ENCODE assay signal across 20 mouse cellular contexts in genomic region chr2:33032391-33033062, GRCm38 (mm10). TPM values are rescaled to one million over a fixed set of nuclear protein-coding genes. Genes with fewer than 3 reads are reported as not detected.
DNase-seq lines count a peak whose midpoint lies in the region; TF ChIP-seq lines count a peak whose summit lies in the region.
"Had no signal": no experiment of that assay in that cellular context is flagged by ENCODE, and none has a peak within 500 bp of the region (broad histone marks: within the 10 kb centered on the region; RNA-seq: fewer than 3 reads in every experiment).

No protein-coding gene starts in this region.

- H3K4me3 ChIP-seq in myocyte, result no peak overlapping the region
- H3K4me3 ChIP-seq: forebrain, embryonic 10.5 days; limb, embryonic 10.5 days; liver, embryonic 15.5 days; lung, embryonic 15.5 days; neural tube, embryonic 15.5 days had no signal

- H3K4me2 ChIP-seq in myocyte (ENCODE audit: low read depth), result no peak overlapping the region
- H3K4me2 ChIP-seq: hindbrain, embryonic 14.5 days; liver, embryonic 15.5 days; lung, embryonic 15.5 days; neural tube, embryonic 15.5 days had no signal

- no peaks in the 10 kb centered on the region for H3K27me3 ChIP-seq in myocyte (ENCODE audit: control insufficient read depth, insufficient read depth, insufficient read length)
- H3K27me3 ChIP-seq: liver, embryonic 15.5 days; lung, embryonic 15.5 days; neural tube, embryonic 15.5 days had no signal

- TF ChIP-seq POLR2A in myocyte (IDR thresholded peaks at IDR 0.05; ENCODE audit: insufficient read length, low read depth), result no peak

- H3K79me2 ChIP-seq in myocyte (ENCODE audit: control insufficient read depth, insufficient read depth), result no peaks in the 10 kb centered on the region

- no peak overlapping the region for H3ac ChIP-seq in myocyte (ENCODE audit: control insufficient read depth, insufficient read length)

- H3K36me3 ChIP-seq in myocyte (ENCODE audit: control insufficient read depth, insufficient read depth), result no peaks in the 10 kb centered on the region
- H3K36me3 ChIP-seq: forebrain, embryonic 10.5 days; limb, embryonic 10.5 days; liver, embryonic 15.5 days; lung, embryonic 15.5 days had no signal

- peak; percentile 41 for DNase-seq in CD4-positive helper T cell, adult 2 months (ENCODE audit: low read depth, low spot score)
- DNase-seq in CD4-positive, CD25-positive, alpha-beta regulatory T cell, adult 2 months (ENCODE audit: low read depth, low spot score), result peak; percentile 33
- DNase-seq in thymus, postnatal 25 days, result peak; percentile 54
- DNase-seq in right cerebral cortex, postnatal 14 days, result no peak
- no peak for DNase-seq in frontal cortex, postnatal 36 days (ENCODE audit: low spot score in 2 of 2)
- DNase-seq in adrenal gland, adult 8-10 months, result no peak
- DNase-seq: gastrocnemius, postnatal 36 days; heart, postnatal 4 days; kidney, adult 9 months; kidney, postnatal 36 days; liver; lung, postnatal 4 days; midbrain, embryonic 14.5 days had no signal

TF ChIP-seq in myocyte, 11 proteins besides CTCF, POLR2A, EP300 and RAD21:
- TF ChIP-seq USF1 (IDR thresholded peaks at IDR 0.05; ENCODE audit: low read depth) (no peak), MYOG (IDR thresholded peaks at IDR 0.05; ENCODE audit: control insufficient read depth in 1 of 3, insufficient read depth in 1 of 3, insufficient read length in 2 of 3, low read depth in 2 of 3) (peak in 2 of 3 experiments; percentile 11 to 76), TCF3 (IDR thresholded peaks at IDR 0.05; ENCODE audit: insufficient read length, low read depth) (no peak), MYOD1 (IDR thresholded peaks at IDR 0.05; ENCODE audit: control insufficient read depth in 1 of 3, insufficient read length in 2 of 3, low read depth in 2 of 3) (peak in 2 of 3 experiments; percentile 57 to 65), TCF12 (IDR thresholded peaks at IDR 0.05; ENCODE audit: insufficient read depth, poor library complexity, severe bottlenecking) (no peak), REST (IDR thresholded peaks at IDR 0.05; ENCODE audit: insufficient read depth, insufficient read length) (no peak), MAX (IDR thresholded peaks at IDR 0.05; ENCODE audit: low read depth) (no peak), E2F4 (IDR thresholded peaks at IDR 0.05; ENCODE audit: insufficient read depth) (no peak), POLR2AphosphoS2 (IDR thresholded peaks at IDR 0.05; ENCODE audit: insufficient read length, low read depth) (no peak), CEBPB (IDR thresholded peaks at IDR 0.05; ENCODE audit: insufficient read depth, poor library complexity, severe bottlenecking) (no peak), SRF (IDR thresholded peaks at IDR 0.05; ENCODE audit: control insufficient read depth, insufficient read length, low read depth) (no peak)

RNA-seq across cellular contexts. Expression of gene Slc2a8, which starts 50.6 kb away (rescaled TPM):
- 13.5 TPM for polyA plus RNA-seq in myocyte (2012; fragmentation: generic; extraction: Trizol)
- total RNA-seq in adrenal gland, adult 8-10 months (2022), result 10 to 100 TPM; 19.8 to 28.5 (median 24.4) TPM

Comparison
In these comparisons a context has a peak if more than half of its experiments do, and no peak if none do; other contexts are left out.
1. DNase-seq: peak in CD4-positive helper T cell, adult 2 months (single experiment), CD4-positive, CD25-positive, alpha-beta regulatory T cell, adult 2 months (single experiment) and thymus, postnatal 25 days (single experiment); none in right cerebral cortex, postnatal 14 days (single experiment), frontal cortex, postnatal 36 days (0 of 2) and adrenal gland, adult 8-10 months (single experiment).